Mouse (Mus musculus) adrenal gland (tissue): ENCODE data around the gene Smim17.
"Not testable (repeated sequence)": the region's sequence is repeated elsewhere in the genome, so short reads cannot be mapped to it uniquely, and the experiment has no call there.

Experiments used
- intact Hi-C: fragments of 180-260 bp; cut with DNase I; formaldehyde crosslinking; loops from one replicate; pipeline ENCODE4 v1.15.1; 2025

The Smim17 gene

GRCm38 (mm10) chr7:6414626-6415441 lies 16.3 kb downstream of the Smim17 start:
- intact Hi-C loops: no loop called here

- intact Hi-C loops: no loop called here
Measured at GRCm38 (mm10) chr7:6415442-6415787, 16.9 kb downstream of the Smim17 start.

GRCm38 (mm10) chr7:6419894-6420293 lies 21.4 kb downstream of the Smim17 start:
- intact Hi-C loops: no loop called here

GRCm38 (mm10) chr7:6429381-6429780 lies 30.9 kb downstream of the Smim17 start:
- intact Hi-C loops: no loop called here

- intact Hi-C loops: loop anchor here (2.0 to 10.0 kb wide), 2 partner anchors 72 to 264 kb away; partner anchors contain the start of gene Zim1
Measured at GRCm38 (mm10) chr7:6430342-6430741, 31.8 kb downstream of the Smim17 start.

- intact Hi-C loops: loop anchor here (5.0 to 10.0 kb wide), 2 partner anchors 256 to 479 kb away; partner anchors contain the start of gene Zim1
Measured at GRCm38 (mm10) chr7:6438388-6438787, 39.9 kb downstream of the Smim17 start, which contains the start of gene Olfr1344. Gene Olfr1344, plus strand, starts transcription at chr7:6438688.

GRCm38 (mm10) chr7:6441173-6441572 lies 42.7 kb downstream of the Smim17 start:
- intact Hi-C loops: no loop called here

GRCm38 (mm10) chr7:6447771-6448170 lies 49.3 kb downstream of the Smim17 start:
- intact Hi-C loops: no loop called here

- intact Hi-C loops: no loop called here
Measured at GRCm38 (mm10) chr7:6455868-6456267, 57.4 kb downstream of the Smim17 start, which contains the start of gene Olfr1336. Gene Olfr1336, plus strand, starts transcription at chr7:6456168.

GRCm38 (mm10) chr7:6456399-6456798 lies 57.9 kb downstream of the Smim17 start:
- intact Hi-C loops: no loop called here

GRCm38 (mm10) chr7:6466951-6467350 lies 68.4 kb downstream of the Smim17 start, which contains the start of gene Olfr1346:
Gene Olfr1346, plus strand, starts transcription at chr7:6467101.
- intact Hi-C loops: no loop called here

GRCm38 (mm10) chr7:6477633-6478032 lies 79.1 kb downstream of the Smim17 start:
- intact Hi-C loops: not testable (repeated sequence)
